Mouse (Mus musculus) C2C12 (cell line): ENCODE results near the gene Sez6.

Experiments used
- CEBPB ChIP-seq: IDR thresholded peaks from one replicate; pipeline ENCODE4 v1.6.1; 2011; ENCODE audit warnings: low read depth, mild to moderate bottlenecking, control low read depth, moderate library complexity
- CTCF ChIP-seq: IDR thresholded peaks from one replicate; pipeline ENCODE4 v1.5.1; 2011; ENCODE audit not compliant: control insufficient read depth, insufficient read depth, insufficient read length
- FOSL1 ChIP-seq: IDR thresholded peaks from one replicate; pipeline ENCODE4 v1.8.0; 2011; ENCODE audit warnings: mild to moderate bottlenecking, low read length; ENCODE audit not compliant: poor library complexity, insufficient read depth, severe bottlenecking
- MAX ChIP-seq: IDR thresholded peaks from one replicate; pipeline ENCODE4 v1.6.1; 2011; ENCODE audit warnings: mild to moderate bottlenecking, control low read depth
- MYOD1 ChIP-seq: IDR thresholded peaks from one replicate; pipeline ENCODE4 v1.6.1; 2011; ENCODE audit warnings: low read depth; ENCODE audit not compliant: control insufficient read depth, insufficient read length
- MYOG ChIP-seq: IDR thresholded peaks from one replicate; pipeline ENCODE4 v1.6.1; 2011; ENCODE audit not compliant: control insufficient read depth, insufficient read length; ENCODE audit errors: extremely low read depth
- USF1 ChIP-seq: IDR thresholded peaks from one replicate; pipeline ENCODE4 v1.6.1; 2011; ENCODE audit warnings: low read depth, mild to moderate bottlenecking, control low read depth, moderate library complexity

GRCm38 (mm10) chr11:77966037-77966391 is 35.4 kb downstream of the Sez6 start:
- TF ChIP-seq MAX (no peak), CTCF (no peak), MYOG (no peak), CEBPB (no peak), FOSL1 (no peak), USF1 (no peak), MYOD1 (no peak)
